Mouse (Mus musculus) neutrophil, adult 5-6 weeks (primary cell): Measurements from ENCODE around the gene Tdp1. TPM values are rescaled to one million over a fixed set of nuclear protein-coding genes. Genes with fewer than 3 reads are reported as not detected.
A peak's percentile ranks its signal among the peaks of the same experiment; 100 is the strongest.

Experiments used
- ATAC-seq: fragments of 151-379, 151-347 bp; 2 replicates; pipeline ENCODE4 v1.8.0; 2017; ENCODE audit warnings: mild to moderate bottlenecking, moderate TSS enrichment; ENCODE audit not compliant: insufficient number of reproducible peaks, poor library complexity, low FRiP score, severe bottlenecking; ENCODE audit errors: extremely low read depth
- total RNA-seq: library from RNA; stranded (forward); fragments of 200-1000 nt; gene quantifications from 2 replicates; pipeline ENCODE4 v1.2.3, GENCODE M21; 2017

Gene Tdp1
- total RNA-seq, 1 experiment from 2014 or later = 19.2 TPM

GRCm38 (mm10) chr12:99885282-99885901, 1.1 kb downstream of the Tdp1 start:
- ATAC-seq = no peak

- no peak for ATAC-seq
Measured at GRCm38 (mm10) chr12:99897846-99898245, 13.5 kb downstream of the Tdp1 start.

DNA sequence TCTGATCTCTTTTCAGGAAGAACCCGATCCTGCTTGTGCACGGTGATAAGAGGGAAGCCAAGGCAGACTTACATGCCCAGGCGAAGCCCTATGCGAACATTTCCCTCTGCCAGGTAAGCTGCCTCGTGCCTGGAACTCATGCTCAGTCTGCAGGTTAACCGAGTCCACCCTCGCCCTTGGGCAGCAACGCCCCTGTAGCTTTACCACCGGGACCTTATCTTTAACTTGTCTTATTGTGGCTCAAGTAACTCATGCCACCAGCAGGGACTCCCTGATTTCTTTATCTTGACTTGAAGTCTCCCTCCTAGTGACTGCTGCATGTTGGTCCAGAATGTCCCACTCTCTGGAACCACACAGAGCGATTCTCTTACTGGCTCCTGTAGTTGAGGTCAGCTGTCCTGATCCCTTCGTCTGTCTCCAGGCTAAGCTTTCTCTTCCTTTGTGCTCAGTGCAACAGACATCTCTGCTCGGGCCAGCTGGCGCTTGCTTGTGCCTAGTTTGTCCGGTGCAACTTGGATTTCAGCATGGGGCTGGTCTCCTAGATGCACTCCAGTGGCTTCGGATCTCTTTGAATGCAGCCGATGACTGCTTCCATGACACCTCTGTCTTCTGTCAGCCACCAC, 14.0 kb downstream of the Tdp1 start:
- no peak for ATAC-seq

DNA sequence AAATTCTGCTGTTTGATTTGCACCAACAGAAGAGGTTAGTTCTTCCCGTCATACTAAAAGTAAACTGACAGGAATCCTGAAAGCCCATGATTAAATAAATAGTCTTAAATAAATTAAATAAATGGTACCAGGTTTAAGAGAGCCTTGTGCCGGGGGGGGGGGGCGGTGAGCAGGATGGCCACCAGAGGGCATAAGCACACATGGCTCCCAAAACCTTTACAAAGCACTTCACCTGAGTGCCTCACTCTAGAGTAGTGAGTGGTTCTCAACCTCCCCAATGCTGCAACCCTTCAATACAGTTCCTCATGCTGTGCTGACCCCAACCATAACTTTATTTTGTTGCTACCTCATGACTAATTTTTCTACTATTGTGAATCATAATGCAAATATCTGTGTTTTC, 15.7 kb downstream of the Tdp1 start:
- peak; percentile 47; the same call in 1 of the 2 replicates for ATAC-seq

DNA sequence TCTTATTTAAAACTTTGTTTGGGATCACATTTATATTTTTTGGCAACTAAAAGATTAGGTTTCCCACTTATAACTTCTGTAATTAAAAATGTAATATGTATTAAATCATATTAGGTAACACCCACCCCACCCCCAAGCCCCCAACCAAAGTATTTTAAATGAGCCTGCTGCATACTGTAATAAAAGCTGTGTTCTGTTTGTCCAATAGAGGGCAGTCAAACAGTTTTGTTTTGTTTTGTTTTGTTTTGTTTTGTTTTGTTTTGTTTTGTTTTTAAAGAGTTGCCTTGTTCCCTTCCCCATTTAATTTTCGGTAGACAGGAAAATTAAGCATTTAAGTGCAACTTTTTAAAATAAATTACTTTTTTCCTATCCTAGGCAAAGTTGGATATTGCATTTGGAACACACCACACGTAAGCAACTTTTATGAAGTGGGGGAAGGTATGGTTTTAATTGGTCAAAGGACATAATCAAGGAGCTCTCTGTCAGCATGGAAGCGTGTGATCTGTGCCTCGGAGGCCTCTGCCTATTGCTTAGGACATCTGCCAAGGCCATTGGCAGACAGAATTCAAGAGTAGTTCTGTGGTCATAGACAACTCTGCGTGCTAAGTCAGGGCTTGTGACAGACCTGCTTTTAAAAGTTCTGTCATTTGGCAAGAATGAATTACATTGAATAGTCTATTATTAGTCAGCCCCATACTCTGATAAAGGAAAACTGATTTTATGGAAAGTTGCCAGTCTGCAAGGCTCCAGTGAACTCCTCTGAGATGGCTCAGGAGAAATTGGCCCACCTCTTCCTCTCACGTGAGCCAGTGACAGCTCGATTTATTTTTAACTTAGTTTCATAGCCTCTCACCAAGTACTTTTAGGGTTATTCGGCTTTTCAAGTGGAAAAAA, 17.9 kb downstream of the Tdp1 start:
- no peak for ATAC-seq

- peak; percentile 49; the same call in 1 of the 2 replicates for ATAC-seq
Measured at GRCm38 (mm10) chr12:99902867-99903370, 18.6 kb downstream of the Tdp1 start.

DNA sequence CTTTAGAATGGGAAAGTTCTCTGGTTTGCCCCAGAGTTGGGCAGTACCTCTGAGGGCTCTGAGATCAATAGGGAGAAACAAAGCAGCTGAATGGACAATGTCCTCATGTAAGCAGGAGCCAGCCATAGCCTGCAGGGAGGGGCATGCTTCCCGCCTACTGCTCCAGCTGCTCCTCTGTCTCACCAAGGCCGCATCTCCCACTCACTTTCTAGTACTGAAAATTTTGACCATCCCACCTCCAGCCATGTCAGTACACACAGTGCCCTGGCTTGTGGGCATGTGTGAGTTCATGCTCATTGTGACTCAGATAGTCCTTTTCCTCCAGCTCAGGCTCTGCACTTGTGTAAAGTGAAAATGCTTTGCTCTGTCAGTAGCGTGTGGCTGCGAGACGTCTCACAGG, 20.2 kb downstream of the Tdp1 start:
- ATAC-seq = no peak

- ATAC-seq = no peak
Measured at GRCm38 (mm10) chr12:99911466-99911865, 27.1 kb downstream of the Tdp1 start.

- ATAC-seq = no peak
Measured at GRCm38 (mm10) chr12:99917800-99918427, 33.6 kb downstream of the Tdp1 start.

GRCm38 (mm10) chr12:99919636-99920035, 35.3 kb downstream of the Tdp1 start:
- ATAC-seq = no peak

DNA sequence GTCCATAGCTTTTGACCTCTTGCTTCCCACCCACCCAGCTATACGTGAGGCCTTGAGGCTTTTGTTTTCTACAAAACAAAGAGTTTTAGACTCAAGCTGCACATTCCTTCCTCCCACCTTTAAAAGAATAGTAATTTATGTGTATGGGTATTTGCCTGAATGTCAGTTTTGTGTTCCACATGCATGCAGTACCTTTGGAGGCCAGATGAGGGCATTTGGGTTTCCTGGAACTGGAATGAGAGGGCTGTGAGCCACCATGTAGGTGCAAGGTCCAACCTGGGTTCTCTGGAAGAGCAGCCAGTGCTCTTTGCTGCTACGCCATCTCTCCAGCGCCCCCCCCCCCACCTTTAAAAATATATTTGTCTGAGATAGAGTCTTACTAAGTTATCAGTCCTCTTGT, 36.7 kb downstream of the Tdp1 start:
- no peak for ATAC-seq

GRCm38 (mm10) chr12:99923131-99923606, 38.9 kb downstream of the Tdp1 start:
- ATAC-seq = no peak

- ATAC-seq = no peak
Measured at GRCm38 (mm10) chr12:99923703-99924102, 39.4 kb downstream of the Tdp1 start.

DNA sequence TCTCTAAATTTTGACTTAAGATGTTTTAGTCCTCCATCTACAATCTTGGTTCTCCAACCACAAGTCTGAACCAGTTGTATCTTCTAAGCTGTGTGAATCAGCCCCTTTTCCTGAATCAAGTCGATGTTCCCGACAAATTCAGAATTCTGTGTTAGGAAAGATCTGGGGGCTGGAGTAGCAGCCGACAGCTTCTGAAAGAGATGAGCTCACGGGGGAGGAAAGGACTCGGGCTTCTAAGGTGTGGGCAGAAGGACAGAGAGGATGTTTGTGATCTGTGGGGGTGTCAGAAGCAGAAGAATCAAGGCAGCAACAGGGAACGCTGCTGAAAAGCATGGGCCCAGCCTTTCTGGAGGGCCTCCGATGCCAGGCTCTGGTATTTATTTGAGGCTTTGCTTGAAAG, 44.0 kb downstream of the Tdp1 start:
- no peak for ATAC-seq

DNA sequence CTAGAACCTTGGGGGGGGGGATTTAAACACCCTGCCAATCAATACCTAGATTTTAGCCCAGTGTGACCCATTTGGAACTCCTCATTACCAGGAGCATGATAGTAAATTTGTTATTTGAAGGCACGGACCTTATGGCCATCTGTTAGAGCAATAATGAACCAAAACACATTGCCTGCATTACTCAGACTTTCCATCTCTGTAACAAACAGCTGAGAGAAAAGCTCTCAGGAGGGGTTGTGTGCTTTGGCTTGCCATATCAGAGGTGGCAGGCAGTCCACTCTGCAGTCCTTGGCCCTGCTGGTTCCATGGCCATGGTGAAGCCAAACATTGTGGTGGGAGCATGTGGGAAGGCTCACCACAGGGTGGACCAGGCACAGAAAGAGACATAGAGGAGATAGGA, 44.8 kb downstream of the Tdp1 start:
- ATAC-seq = no peak

GRCm38 (mm10) chr12:99932245-99932644, 47.9 kb downstream of the Tdp1 start:
- ATAC-seq = no peak

DNA sequence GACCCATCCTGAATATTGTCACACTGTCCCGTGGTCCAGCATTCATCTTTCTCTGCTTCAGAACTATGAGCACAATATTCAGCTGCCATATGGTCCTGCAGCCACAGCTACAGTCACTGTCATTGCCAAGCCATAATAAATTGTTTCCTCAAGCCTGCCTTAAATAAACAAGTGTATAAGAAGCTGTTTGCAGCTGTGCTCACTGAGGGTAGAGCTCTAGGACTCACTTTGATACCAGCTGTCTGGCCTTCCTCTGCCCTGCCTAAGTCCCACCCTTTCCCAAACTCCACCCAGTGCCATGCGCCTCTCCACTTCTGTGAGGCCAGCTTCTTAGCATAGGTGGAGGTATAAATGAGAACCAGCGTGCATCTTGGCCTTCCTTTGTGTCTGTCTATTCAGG, 49.3 kb downstream of the Tdp1 start:
- ATAC-seq = no peak

DNA sequence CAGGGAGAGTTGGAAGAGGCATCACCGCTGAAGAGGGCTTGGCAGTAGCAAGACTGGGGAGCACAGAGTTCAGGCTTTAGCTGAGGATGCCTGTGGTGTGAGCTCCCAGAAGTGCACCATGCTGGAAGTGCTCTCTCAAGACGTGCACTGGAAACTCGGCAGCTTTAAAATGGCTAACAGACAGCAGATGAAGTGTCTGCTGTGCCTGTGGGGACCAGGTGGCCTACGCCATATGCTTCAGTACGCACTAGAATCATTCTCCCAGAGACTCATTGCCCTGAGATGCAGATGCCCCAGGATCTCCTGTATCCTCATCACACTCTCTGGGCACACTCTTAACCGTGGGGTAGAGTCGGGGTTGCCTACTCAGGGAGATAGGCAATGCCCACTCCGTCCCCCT, 51.1 kb downstream of the Tdp1 start:
- ATAC-seq = no peak

DNA sequence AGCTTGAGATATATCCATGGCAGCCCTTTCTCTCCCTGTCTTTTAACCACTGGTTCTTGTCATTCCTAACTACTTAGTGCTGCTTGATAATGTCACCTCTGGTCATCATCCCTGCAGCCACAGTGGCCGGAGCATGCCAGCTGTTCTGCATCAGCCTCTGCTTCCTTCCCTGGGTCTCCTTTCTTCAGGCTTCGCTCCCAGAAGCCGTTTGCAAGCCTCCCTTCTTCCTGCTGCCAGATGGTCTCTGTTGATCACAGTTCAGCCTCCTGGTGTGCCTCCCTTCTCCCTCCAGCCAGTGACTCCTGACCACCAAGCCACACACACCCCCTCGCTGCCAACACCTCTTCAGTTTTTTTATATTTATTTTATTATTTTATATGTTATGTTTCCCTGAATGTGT, 54.2 kb downstream of the Tdp1 start:
- no peak for ATAC-seq
